Mouse (Mus musculus) midbrain, postnatal 0 days (tissue): ENCODE results near the gene Csnk2a1. TPM values are rescaled to one million over a fixed set of nuclear protein-coding genes. Genes with fewer than 3 reads are reported as not detected.

Experiments
- ATAC-seq: fragments of 200-750 bp; cut with Nextera tagmentation; 2 replicates; pipeline ENCODE4 v1.8.0; 2017; ENCODE audit warnings: moderate number of reproducible peaks, mild to moderate bottlenecking, moderate TSS enrichment, moderate library complexity; ENCODE audit not compliant: low FRiP score
- DNase-seq: peaks from one replicate; pipeline ENCODE4 v3.0.0-alpha.2; 2015; ENCODE audit warnings: low spot score
- H3K27ac ChIP-seq: fragments of 300-500 bp; sonication (generic); 2 replicates; pipeline ENCODE4 v1.5.1; 2014; ENCODE audit warnings: low read depth, mild to moderate bottlenecking, low read length, mixed read lengths
- H3K27me3 ChIP-seq: fragments of 300-500 bp; sonication (generic); 2 replicates; pipeline ENCODE4 v1.6.1; 2014; ENCODE audit warnings: low read length, control low read depth, mixed read lengths; ENCODE audit not compliant: insufficient read depth
- H3K36me3 ChIP-seq: fragments of 300-500 bp; sonication (generic); 2 replicates; pipeline ENCODE4 v1.6.1; 2014; ENCODE audit warnings: low read length, control low read depth, mixed read lengths; ENCODE audit not compliant: insufficient read depth
- H3K4me1 ChIP-seq: fragments of 300-500 bp; sonication (generic); 2 replicates; pipeline ENCODE4 v1.6.1; 2014; ENCODE audit warnings: mild to moderate bottlenecking, control low read depth, antibody characterized with exemption, low read length, mixed read lengths; ENCODE audit not compliant: insufficient read depth
- H3K4me2 ChIP-seq: fragments of 300-500 bp; sonication (generic); 2 replicates; pipeline ENCODE4 v1.6.1; 2014; ENCODE audit warnings: low read depth, mild to moderate bottlenecking, low read length, mixed read lengths; ENCODE audit not compliant: poor library complexity, severe bottlenecking
- H3K4me3 ChIP-seq: fragments of 300-500 bp; sonication (generic); 2 replicates; pipeline ENCODE4 v1.5.1; 2014; ENCODE audit warnings: low read depth, mild to moderate bottlenecking, low read length, moderate library complexity
- H3K9ac ChIP-seq: fragments of 300-500 bp; sonication (generic); replicated peaks from 2 replicates; pipeline ENCODE4 v1.6.1; 2014; ENCODE audit warnings: mild to moderate bottlenecking, low read length, moderate library complexity, mixed read lengths; ENCODE audit not compliant: poor library complexity, severe bottlenecking
- H3K9me3 ChIP-seq: fragments of 300-500 bp; sonication (generic); 2 replicates; pipeline ENCODE4 v1.6.1; 2016; ENCODE audit warnings: low read length, control low read depth
- CTCF ChIP-seq: IDR thresholded peaks from 2 replicates; pipeline ENCODE4 v1.5.1; 2016; ENCODE audit warnings: antibody characterized with exemption, mild to moderate bottlenecking
- WGBS: fragments of 180-500 bp; shearing (Covaris S2); extraction: QIAGEN DNeasy Blood & Tissue Kit; methylation state at CpG from one replicate; pipeline ENCODE4 v1.1.7; 2014; 5-methylcytosine and 5-hydroxymethylcytosine counted together
- polyA plus RNA-seq: library from polyadenylated mRNA; unstranded; fragments of >200 nt; fragmentation: Nextera tagmentation; extraction: Ambion mirVana; gene quantifications from 2 replicates; pipeline ENCODE4 v1.2.1, GENCODE M21; 2015
- total RNA-seq: library from RNA; depleted of rRNA; stranded (reverse); fragments of >200 nt; gene quantifications from 2 replicates; pipeline ENCODE4 v1.2.3, GENCODE M21; 2014; rRNA removed

Csnk2a1 gene
- total and polyA plus RNA-seq, 2 experiments from 2014 or later, result 106 to 161 TPM

DNA sequence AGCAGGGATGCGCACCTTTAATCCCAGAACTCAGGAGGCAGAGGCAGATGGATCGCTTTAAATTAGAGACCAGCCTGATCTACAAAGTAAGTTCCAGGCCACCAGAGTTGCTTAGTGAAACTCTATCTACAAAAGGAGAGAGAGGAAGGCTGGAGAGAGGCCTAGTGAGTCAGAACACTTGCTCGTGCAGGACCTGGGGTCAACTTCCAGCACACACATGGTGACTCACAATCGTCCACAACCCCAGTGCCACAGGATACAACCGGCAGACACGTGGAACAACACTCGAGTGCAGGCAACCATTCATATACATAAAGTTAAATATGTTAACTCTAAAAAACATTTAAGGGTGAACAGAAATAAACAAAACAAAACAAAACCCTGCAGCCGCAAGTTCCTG lies 100.0 kb downstream of the Csnk2a1 start:
- Histone ChIP-seq H3K4me1 (peaks cover 9% of the 10 kb centered on the region), H3K27me3 (no peaks in the 10 kb centered on the region), H3K9me3 (no peaks in the 10 kb centered on the region), H3K4me3 (no peak overlapping the region), H3K9ac (no peak overlapping the region), H3K4me2 (no peak overlapping the region), H3K27ac (no peak overlapping the region), H3K36me3 (peaks cover 61% of the 10 kb centered on the region)
- no peak for DNase-seq
- WGBS, result 90% methylated on average over 8 of the region's 8 CpGs
- TF ChIP-seq CTCF, result no peak
- ATAC-seq, result no peak

GRCm38 (mm10) chr2:152327980-152328379 lies 101.3 kb downstream of the Csnk2a1 start:
- H3K27ac ChIP-seq, result no peak overlapping the region
- H3K36me3 ChIP-seq, result peaks cover 49% of the 10 kb centered on the region

DNA sequence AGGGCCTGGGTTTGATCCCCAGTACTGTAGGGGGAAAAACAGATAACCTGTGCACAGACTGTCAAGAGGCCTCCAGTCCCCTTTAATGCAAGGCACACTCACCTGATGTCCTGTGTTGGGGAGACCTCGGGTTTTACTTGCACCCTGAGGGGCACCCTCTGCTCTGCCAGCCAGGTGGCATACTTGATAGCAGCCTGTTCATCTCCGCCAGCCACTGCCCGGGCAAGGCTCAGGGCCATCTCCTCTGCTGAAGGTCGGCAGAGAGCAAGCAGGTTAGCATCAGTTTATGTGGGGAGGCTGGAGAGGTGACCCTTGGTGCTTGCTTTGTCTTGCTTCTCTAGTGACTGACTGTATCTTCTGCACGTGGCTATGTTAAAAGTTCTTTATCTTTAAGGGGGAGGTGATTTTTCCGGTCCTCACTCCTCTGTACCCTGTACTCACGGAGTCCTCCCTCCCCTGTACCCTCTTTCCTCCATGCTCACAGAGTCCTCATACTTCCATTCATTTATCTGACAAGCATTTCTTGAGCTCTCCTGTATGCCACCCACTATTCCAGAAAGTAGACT lies 104.3 kb downstream of the Csnk2a1 start:
- Histone ChIP-seq H3K36me3 (peaks cover 24% of the 10 kb centered on the region), H3K9ac (no peak overlapping the region), H3K9me3 (no peaks in the 10 kb centered on the region), H3K4me3 (no peak overlapping the region), H3K4me2 (peak overlapping the region; percentile 87), H3K4me1 (peaks cover 9% of the 10 kb centered on the region), H3K27me3 (no peaks in the 10 kb centered on the region), H3K27ac (no peak overlapping the region)
- no peak for TF ChIP-seq CTCF
- DNase-seq (no peak), ATAC-seq (no peak)
- 74% methylated on average over 7 of the region's 7 CpGs for WGBS

More at GRCm38 (mm10) chr2:152327980-152328379, 101.3 kb downstream of the Csnk2a1 start:
- Histone ChIP-seq H3K4me3 (no peak overlapping the region), H3K9me3 (no peaks in the 10 kb centered on the region), H3K4me1 (peaks cover 9% of the 10 kb centered on the region), H3K4me2 (no peak overlapping the region), H3K9ac (no peak overlapping the region), H3K27me3 (no peaks in the 10 kb centered on the region)
- WGBS, result 81% methylated on average over 5 of the region's 5 CpGs
- no peak for TF ChIP-seq CTCF
- ATAC-seq, result no peak
- no peak for DNase-seq

Other genes with a start within 250 kb of the Csnk2a1 start
- 25.9 and 28.7 TPM in 2 replicates for gene Fam110a, start 246.6 kb upstream of the Csnk2a1 start, total RNA-seq
- 36.1 and 43.5 TPM in 2 replicates for gene Fam110a, start 246.6 kb upstream of the Csnk2a1 start, polyA plus RNA-seq
- 2.6 and 3.5 TPM in 2 replicates for gene Slc52a3, start 230.3 kb upstream of the Csnk2a1 start, total RNA-seq
- gene Slc52a3, start 230.3 kb upstream of the Csnk2a1 start, polyA plus RNA-seq, result 2.2 and 2.6 TPM in 2 replicates
- gene Scrt2, start 145.3 kb upstream of the Csnk2a1 start, total RNA-seq, result 6.7 and 10.8 TPM in 2 replicates
- 2.2 and 2.3 TPM in 2 replicates for gene Scrt2, start 145.3 kb upstream of the Csnk2a1 start, polyA plus RNA-seq
- gene Srxn1, start 121.3 kb upstream of the Csnk2a1 start, total RNA-seq, result 24.5 and 46.1 TPM in 2 replicates
- 24.8 and 29.5 TPM in 2 replicates for gene Srxn1, start 121.3 kb upstream of the Csnk2a1 start, polyA plus RNA-seq
- gene Tcf15, start 83.3 kb upstream of the Csnk2a1 start, total RNA-seq, result 2.7 TPM in 1 of 2 replicates, not detected in the other
- gene Tcf15, start 83.3 kb upstream of the Csnk2a1 start, polyA plus RNA-seq, result 0.58 and 0.90 TPM in 2 replicates
- 53.5 and 57.1 TPM in 2 replicates for gene Tbc1d20, start 67.0 kb downstream of the Csnk2a1 start, total RNA-seq
- gene Tbc1d20, start 67.0 kb downstream of the Csnk2a1 start, polyA plus RNA-seq, result 26.9 and 27.4 TPM in 2 replicates
- 117 and 118 TPM in 2 replicates for gene Rbck1, start 105.8 kb downstream of the Csnk2a1 start, total RNA-seq
- gene Rbck1, start 105.8 kb downstream of the Csnk2a1 start, polyA plus RNA-seq, result 90.5 and 92.0 TPM in 2 replicates
- 3.0 and 4.2 TPM in 2 replicates for gene Trib3, start 117.2 kb downstream of the Csnk2a1 start, total RNA-seq
- 3.0 and 3.4 TPM in 2 replicates for gene Trib3, start 117.2 kb downstream of the Csnk2a1 start, polyA plus RNA-seq
- 72.5 and 80.2 TPM in 2 replicates for gene Nrsn2, start 149.8 kb downstream of the Csnk2a1 start, total RNA-seq
- gene Nrsn2, start 149.8 kb downstream of the Csnk2a1 start, polyA plus RNA-seq, result 103 and 111 TPM in 2 replicates
- gene Sox12, start 171.2 kb downstream of the Csnk2a1 start, total RNA-seq, result 45.3 and 55.7 TPM in 2 replicates
- gene Sox12, start 171.2 kb downstream of the Csnk2a1 start, polyA plus RNA-seq, result 9.4 and 10.8 TPM in 2 replicates
- 15.1 and 15.2 TPM in 2 replicates for gene Zcchc3, start 188.2 kb downstream of the Csnk2a1 start, total RNA-seq
- 13.9 and 16.6 TPM in 2 replicates for gene Zcchc3, start 188.2 kb downstream of the Csnk2a1 start, polyA plus RNA-seq
- 0.94 and 1.8 TPM in 2 replicates for gene 6820408C15Rik, start 188.7 kb downstream of the Csnk2a1 start, total RNA-seq
- 3.3 and 4.9 TPM in 2 replicates for gene 6820408C15Rik, start 188.7 kb downstream of the Csnk2a1 start, polyA plus RNA-seq
- not detected in 2 replicates for gene Defb23, start 237.8 kb downstream of the Csnk2a1 start, total RNA-seq
- not detected in 2 replicates for gene Defb23, start 237.8 kb downstream of the Csnk2a1 start, polyA plus RNA-seq